8 mouse cellular contexts compared by ENCODE assay signal in genomic region chr13:107645121-107645864, GRCm38 (mm10).
DNase-seq lines count a peak whose midpoint lies in the region; ATAC-seq and TF ChIP-seq lines count a peak whose summit lies in the region.

No protein-coding gene starts in this region.

- no peaks in the 10 kb centered on the region for H3K36me3 ChIP-seq in kidney, postnatal 0 days (ENCODE audit: insufficient read depth, low read length)
- no peaks in the 10 kb centered on the region for H3K36me3 ChIP-seq in hindbrain, embryonic 15.5 days
- H3K36me3 ChIP-seq in lung, postnatal 0 days (ENCODE audit: insufficient read depth, low read length): no peaks in the 10 kb centered on the region

- TF ChIP-seq CTCF in kidney, postnatal 0 days (IDR thresholded peaks at IDR 0.05; ENCODE audit: low read depth): no peak
- TF ChIP-seq CTCF in lung, postnatal 0 days (IDR thresholded peaks at IDR 0.05): no peak

- 5% methylated on average over 36 of the region's 36 CpGs for whole genome bisulfite sequencing in kidney, postnatal 0 days
- 4% methylated on average over 36 of the region's 36 CpGs for WGBS in hindbrain, embryonic 15.5 days
- 4% methylated on average over 36 of the region's 36 CpGs for WGBS in lung, postnatal 0 days

- H3K9me3 ChIP-seq in kidney, postnatal 0 days (replicated peaks; ENCODE audit: low read length): no peaks in the 10 kb centered on the region
- no peaks in the 10 kb centered on the region for H3K9me3 ChIP-seq in hindbrain, embryonic 15.5 days
- H3K9me3 ChIP-seq in lung, postnatal 0 days (ENCODE audit: low read length): no peaks in the 10 kb centered on the region

- no peak for ATAC-seq in kidney, postnatal 0 days (replicated peaks; ENCODE audit: low FRiP score, low read depth)
- 0 out of 2 replicates have a peak, but pooled peaks have one; percentile 12 for ATAC-seq in hindbrain, embryonic 15.5 days (ENCODE audit: low FRiP score, low read depth)
- ATAC-seq in lung, postnatal 0 days: peak; percentile 34; the same call in 1 of the 2 replicates
- ATAC-seq in monocyte, adult 5-6 weeks (replicated peaks; ENCODE audit: insufficient number of reproducible peaks, low FRiP score, low TSS enrichment, poor library complexity, severe bottlenecking): no peak

- H3K9ac ChIP-seq in kidney, postnatal 0 days (ENCODE audit: low read depth, low read length): peak overlapping the region; percentile 40; the same call in 1 of the 2 replicates
- peak overlapping the region; percentile 36 for H3K9ac ChIP-seq in hindbrain, embryonic 15.5 days
- H3K9ac ChIP-seq in lung, postnatal 0 days (replicated peaks; ENCODE audit: low read depth): peak overlapping the region; percentile 26; the same call in 1 of the 2 replicates

- H3K4me3 ChIP-seq in kidney, postnatal 0 days (replicated peaks; ENCODE audit: low read depth, low read length): peak overlapping the region; percentile 41
- peak overlapping the region; percentile 38 for H3K4me3 ChIP-seq in hindbrain, embryonic 15.5 days
- H3K4me3 ChIP-seq in lung, postnatal 0 days (ENCODE audit: low read depth, low read length): peak overlapping the region; percentile 41

- H3K4me1 ChIP-seq in kidney, postnatal 0 days (replicated peaks; ENCODE audit: insufficient read depth, low read length): 0 out of 2 replicates have a peak, but pooled peaks cover 5% of the 10 kb centered on the region
- H3K4me1 ChIP-seq in hindbrain, embryonic 15.5 days (replicated peaks): peaks cover 18% of the 10 kb centered on the region
- peaks cover 13% of the 10 kb centered on the region; the same call in 1 of the 2 replicates for H3K4me1 ChIP-seq in lung, postnatal 0 days (ENCODE audit: insufficient read depth, low read depth, low read length)

- peak; percentile 7 for DNase-seq in kidney, postnatal 0 days (ENCODE audit: low spot score)
- no peak for DNase-seq in kidney, adult 18-20 months
- peak; percentile 47 for DNase-seq in embryo, embryonic 9.5 days (ENCODE audit: extremely low spot score)
- no peak for DNase-seq in lung, postnatal 0 days (ENCODE audit: low spot score)
- DNase-seq in yolk sac, embryonic 10.5 days (ENCODE audit: low spot score): peak; percentile 2
- no peak for DNase-seq in layer of hippocampus, adult 9-11 months

- H3K27me3 ChIP-seq in kidney, postnatal 0 days (ENCODE audit: insufficient read depth, low read length): no peaks in the 10 kb centered on the region
- H3K27me3 ChIP-seq in hindbrain, embryonic 15.5 days: no peaks in the 10 kb centered on the region
- H3K27me3 ChIP-seq in lung, postnatal 0 days (replicated peaks; ENCODE audit: insufficient read depth, low read length): no peaks in the 10 kb centered on the region

- H3K4me2 ChIP-seq in kidney, postnatal 0 days (ENCODE audit: low read length): peak overlapping the region; percentile 78
- H3K4me2 ChIP-seq in hindbrain, embryonic 15.5 days: peak overlapping the region; percentile 58
- peak overlapping the region; percentile 65 for H3K4me2 ChIP-seq in lung, postnatal 0 days (replicated peaks; ENCODE audit: low read depth, low read length)

- H3K27ac ChIP-seq in kidney, postnatal 0 days: no peak overlapping the region
- H3K27ac ChIP-seq in hindbrain, embryonic 15.5 days (replicated peaks): peak overlapping the region; percentile 51
- H3K27ac ChIP-seq in lung, postnatal 0 days (ENCODE audit: low read length): no peak overlapping the region

- TF ChIP-seq EP300 in lung, postnatal 0 days (IDR thresholded peaks at IDR 0.05): no peak

Comparison
In these comparisons a context has a peak if more than half of its experiments do, and no peak if none do; other contexts are left out.
1. DNase-seq: peak in kidney, postnatal 0 days (single experiment), embryo, embryonic 9.5 days (single experiment) and yolk sac, embryonic 10.5 days (single experiment); none in kidney, adult 18-20 months (single experiment), lung, postnatal 0 days (single experiment) and layer of hippocampus, adult 9-11 months (single experiment).
2. ATAC-seq: peak in hindbrain, embryonic 15.5 days (single experiment) and lung, postnatal 0 days (single experiment); none in kidney, postnatal 0 days (single experiment) and monocyte, adult 5-6 weeks (single experiment).
3. Peak in every context shown above with its lines, with median percentiles within 50 percentile points of each other: H3K4me2 ChIP-seq, H3K4me3 ChIP-seq and H3K9ac ChIP-seq.